Mouse (Mus musculus): Measurements from ENCODE around the gene Sorbs1.

Gene Sorbs1

DNA sequence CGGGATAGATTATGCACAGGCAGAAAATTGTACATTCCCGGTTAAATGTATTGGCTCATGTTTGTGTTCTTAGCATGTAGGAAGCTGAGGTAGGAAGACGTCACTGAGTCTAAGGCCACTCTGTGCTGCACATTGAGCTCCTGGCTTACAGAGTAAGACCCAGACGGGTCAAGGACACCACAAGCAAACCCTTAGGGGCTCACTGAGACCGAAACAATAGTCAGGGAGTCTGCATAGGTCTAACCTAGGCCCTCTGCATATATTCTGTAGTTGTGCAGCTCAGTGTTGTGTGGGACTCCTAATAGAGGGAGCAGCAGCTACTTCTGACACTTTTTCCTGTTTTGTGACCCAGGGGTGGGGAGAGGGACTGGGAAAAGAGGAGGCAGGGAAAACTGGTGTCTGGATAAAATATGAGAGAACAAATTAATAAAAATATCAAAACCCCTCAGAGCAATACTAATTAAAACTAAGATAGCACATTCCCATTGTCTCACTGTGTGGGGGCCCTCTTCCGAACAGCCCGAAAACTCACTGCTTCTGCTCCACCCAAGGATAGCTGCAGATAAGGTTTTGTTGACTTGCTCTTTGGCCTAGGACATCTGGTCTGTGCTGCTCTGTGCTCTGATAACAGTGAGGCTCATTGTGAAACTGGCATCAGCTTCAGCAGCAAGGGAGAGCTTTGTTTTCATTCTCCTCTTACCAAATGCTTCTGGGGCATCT is 216.3 kb downstream of the Sorbs1 start:
- DNase-seq = no peak

DNA sequence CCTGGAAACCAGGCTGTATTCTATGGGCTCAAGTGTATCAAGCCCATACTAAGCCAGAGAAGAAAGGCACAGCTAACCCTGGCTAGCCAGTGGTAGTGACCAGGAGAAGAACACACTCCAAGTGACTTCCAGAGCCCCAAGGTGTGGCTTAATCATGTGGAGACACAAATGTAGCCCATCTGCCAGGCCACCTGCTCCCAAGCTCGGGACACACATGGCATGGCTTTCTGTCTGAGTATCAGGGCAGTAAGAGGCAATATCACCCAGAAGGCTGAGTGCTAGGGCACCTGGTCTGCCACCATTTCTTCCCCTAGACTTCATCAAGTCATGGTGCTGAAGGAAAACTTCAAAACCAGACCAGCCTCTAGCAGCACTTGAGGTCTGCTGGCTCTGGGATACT is 219.3 kb downstream of the Sorbs1 start:
- DNase-seq = peak; percentile 55 to 79

DNA sequence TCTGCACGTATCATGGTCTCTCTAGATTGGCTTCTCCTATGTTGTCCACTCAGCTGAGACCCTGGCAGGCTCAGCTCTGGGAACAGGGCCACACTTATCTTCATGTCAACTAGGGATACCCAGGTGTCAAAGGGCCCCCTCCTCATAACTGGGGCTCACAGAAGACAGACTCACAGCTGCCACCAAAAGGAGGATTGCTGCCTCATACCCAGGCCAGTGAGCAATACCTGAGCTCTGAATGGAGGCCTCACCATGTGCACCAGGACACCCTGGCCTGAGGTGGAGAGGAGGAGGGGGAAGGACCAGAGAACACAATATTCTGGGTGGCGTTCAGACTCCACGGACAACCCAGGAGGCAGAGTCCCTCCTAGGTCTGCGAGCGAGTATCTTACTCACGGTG is 219.8 kb downstream of the Sorbs1 start:
- no peak for DNase-seq

DNA sequence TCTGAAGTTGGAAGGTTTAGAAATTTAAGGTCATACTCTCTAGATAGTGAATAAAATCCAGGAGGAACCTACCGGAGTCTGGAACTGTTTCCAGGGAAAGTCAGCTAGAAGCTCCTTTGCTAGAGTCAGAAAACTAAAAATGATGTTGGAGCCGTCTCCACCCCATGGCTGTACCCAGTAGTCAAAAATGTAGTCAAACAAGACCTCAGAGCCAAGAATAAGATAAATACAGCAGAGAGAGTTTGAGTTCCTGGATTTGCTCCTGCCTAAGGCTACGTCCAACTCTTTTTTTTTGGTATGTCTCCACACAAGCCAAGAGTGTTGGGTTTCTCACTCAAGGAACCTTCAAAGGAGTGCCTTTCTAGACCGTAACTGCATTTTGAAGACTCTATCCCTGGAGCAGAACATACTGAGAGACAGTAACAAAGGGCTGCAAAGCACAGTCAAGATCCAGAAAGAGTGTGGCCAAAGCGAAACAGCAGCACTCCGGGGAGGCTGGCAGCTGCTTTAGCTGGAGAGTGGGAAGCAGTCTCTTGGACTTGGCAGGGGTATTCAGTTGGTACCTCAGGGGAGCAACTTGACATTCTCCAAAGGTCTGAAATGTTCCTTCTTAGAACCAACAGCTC is 223.4 kb downstream of the Sorbs1 start:
- no peak for DNase-seq

DNA sequence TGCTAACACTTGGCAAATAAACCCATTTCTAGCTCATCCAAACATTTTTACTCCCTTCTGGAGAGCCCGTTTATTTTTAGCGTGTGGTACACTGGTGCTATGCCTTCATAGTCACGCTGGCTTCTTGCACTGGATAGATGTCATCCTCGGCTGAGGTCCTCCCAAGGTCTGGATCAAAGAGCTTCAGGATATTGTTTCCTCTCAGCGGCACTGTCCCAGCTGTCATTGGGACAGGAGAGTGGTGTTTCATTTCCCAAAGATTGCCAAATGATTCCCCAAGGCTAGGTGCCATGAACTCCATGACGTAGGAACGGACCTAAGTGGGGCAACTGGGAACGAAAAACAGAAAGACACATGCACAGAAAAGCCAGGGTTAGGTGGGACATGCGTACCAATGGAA is 225.2 kb downstream of the Sorbs1 start:
- no peak for DNase-seq

DNA sequence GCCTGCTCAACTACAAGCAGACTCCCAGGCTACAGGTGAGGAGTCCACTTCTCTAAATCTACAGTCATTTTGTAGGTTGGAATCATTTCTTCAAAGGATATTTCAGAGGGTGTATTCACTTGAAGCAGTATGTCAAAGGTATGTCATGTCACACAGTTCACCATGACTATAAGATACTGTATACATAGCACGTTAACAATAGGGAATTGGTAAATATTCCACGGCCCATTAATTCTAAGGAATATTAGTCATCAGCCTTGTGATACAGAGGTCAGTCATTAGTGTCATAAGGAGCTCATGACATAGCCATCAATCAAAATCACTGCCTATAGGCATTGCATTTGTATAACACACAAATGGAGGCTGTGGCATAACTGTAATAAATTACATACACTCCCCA is 228.9 kb downstream of the Sorbs1 start:
- no peak for DNase-seq

DNA sequence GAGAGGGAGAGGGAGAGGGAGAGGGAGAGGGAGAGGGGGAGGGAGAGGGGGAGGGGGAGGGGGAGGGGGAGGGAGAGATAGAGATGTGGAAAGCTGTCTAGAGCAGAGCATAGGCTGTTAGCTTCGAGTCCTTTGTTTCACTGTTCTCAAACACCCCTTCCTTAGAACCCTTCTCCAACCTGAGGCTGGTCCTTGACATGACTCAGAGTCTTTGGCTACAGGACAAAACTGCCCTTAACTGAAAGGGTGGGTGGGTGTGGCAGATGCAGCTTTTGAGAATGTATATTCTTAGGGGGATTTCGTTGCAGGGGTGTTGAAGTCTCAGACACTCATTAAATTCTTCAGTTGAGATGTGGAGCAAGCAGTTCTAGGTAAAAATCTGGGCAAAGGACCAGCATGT is 230.2 kb downstream of the Sorbs1 start:
- DNase-seq = no peak

DNA sequence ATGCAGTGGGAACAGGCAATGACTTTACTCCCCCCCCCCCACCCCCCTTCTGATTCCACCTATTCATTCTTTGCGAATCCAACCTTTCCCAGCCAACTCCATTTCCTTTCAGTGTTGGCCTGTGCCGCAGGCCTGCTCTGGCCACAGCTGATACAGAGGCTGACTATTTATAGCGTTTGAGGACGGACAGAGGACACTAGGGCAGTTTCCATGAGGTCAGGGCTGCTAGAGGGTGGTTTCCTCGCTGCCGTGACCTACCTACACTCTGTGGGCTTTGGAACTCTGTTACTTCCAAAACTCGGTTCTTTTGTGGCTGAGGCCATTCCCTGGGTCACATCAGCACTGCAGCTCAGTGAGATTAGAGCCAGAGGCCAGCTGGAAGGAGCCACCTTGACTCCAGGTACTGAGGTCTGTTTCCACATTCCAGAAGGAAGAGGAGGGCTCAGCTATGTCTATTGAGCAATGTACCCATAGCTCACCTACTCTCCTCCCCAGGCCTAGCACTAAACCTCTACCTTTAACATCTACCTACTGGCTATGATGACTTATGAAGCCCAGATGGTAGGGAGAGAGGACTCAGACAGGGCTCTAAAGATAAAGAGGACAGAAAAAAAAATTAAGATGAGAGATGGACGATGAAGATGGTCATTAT is 235.1 kb downstream of the Sorbs1 start:
- DNase-seq = no peak

DNA sequence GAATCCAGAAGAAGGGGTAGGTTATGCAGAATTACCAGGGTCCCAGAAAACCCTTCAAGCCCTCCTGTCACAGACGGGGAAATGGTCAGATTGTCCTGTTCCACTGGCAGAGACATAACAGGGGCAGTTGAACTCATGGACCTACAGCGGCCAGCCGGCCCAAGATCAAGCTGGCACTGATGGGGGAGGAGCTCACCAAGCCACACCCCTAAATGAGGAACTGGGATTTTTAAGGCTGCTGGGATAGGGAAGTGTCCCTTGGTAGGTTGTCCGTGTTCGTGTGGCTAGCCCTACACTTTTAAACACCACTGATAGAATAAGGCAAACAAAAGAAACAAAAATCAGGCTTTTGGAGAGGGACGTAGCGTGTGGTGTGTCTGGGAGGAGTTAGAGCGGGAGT is 236.1 kb downstream of the Sorbs1 start:
- no peak for DNase-seq

DNA sequence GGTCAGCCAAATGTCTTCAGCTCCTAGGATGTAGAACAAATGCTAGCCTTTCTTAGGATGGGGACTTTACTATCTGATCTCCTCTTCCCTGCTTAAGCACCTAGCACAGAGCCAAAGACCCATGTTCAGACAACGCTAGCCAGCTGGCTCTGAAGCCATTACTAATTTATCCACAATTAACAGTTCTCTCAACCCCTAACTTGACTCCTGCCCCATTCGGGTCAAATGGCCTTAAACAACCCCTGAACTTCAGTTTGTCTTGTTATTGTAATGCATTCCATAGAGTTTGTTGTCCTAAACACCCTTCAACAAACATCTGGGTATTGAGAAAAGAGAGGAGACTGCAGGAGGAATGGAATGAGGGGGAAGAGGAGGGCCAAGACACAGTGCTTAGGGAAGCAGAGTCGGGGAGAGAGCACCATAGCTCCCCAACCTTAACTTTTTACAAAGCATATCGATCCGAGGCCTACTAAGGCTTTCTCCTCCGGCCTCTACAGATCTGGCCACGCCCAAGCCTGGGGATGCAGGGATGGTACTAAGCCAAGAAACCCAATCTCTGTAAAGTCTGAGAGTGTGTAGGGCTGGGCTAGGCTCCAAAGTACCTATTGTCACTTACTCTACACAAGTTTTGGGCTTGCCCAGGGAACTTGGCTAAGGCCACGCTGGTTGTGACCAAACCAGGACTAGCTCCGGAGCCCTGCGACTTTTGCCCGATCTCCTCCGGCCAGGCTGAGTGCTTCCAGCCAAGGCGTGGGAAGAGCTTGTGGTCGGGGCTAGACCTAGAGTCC is 238.0 kb downstream of the Sorbs1 start:
- no peak for DNase-seq

DNA sequence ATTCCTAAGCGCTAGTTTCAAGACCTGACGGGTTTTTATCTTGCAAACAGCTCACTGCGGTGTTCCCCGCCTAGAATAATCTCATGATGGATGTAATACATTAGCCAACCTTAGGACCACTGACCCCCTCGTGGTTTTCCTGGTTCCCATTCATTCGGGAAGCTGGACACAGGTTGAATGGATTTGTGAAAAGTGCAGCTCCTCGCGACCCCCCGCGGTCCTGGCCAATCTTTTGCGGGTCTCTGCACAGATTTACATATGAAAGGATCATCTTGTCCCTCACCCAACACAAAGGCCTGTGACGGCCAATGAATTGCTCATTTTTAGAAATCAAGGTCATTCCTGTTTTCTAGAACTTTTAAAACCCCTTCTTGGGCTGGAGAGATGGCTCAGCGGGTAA is 240.9 kb downstream of the Sorbs1 start:
- DNase-seq = no peak

DNA sequence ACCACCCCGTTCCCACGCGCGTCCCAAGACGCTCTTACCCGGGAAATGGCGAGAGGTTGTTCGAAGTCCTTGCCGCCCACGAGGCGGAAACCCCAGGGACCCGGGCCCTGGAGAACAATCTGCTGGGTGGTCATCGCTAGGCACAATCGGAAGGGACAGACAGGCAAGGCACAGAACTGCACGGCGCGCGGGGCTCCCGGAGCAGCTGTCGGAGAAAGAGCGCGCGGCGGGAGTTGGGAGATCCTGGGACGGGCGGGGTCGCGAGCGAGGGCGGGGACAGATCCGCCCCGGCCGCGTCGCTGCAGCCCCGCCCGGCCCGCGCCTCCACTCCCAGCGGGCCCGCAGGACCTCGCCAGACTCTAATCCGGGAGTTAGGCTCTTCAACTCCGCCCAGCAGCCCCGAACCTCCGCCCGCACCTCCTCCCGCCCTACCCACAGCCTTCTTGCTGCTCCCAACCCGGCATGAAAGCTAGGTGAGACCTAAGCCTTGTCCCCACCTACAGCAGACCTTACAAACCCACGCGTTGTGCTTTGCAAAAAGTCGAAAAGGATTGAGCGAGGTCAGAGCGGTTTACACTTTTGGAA is 242.2 kb downstream of the Sorbs1 start, which contains the start of gene Pdlim1:
Pdlim1 (minus strand) TSS at position 535 of the 585 bp plus-strand sequence.
- DNase-seq = peak; percentile 59

DNA sequence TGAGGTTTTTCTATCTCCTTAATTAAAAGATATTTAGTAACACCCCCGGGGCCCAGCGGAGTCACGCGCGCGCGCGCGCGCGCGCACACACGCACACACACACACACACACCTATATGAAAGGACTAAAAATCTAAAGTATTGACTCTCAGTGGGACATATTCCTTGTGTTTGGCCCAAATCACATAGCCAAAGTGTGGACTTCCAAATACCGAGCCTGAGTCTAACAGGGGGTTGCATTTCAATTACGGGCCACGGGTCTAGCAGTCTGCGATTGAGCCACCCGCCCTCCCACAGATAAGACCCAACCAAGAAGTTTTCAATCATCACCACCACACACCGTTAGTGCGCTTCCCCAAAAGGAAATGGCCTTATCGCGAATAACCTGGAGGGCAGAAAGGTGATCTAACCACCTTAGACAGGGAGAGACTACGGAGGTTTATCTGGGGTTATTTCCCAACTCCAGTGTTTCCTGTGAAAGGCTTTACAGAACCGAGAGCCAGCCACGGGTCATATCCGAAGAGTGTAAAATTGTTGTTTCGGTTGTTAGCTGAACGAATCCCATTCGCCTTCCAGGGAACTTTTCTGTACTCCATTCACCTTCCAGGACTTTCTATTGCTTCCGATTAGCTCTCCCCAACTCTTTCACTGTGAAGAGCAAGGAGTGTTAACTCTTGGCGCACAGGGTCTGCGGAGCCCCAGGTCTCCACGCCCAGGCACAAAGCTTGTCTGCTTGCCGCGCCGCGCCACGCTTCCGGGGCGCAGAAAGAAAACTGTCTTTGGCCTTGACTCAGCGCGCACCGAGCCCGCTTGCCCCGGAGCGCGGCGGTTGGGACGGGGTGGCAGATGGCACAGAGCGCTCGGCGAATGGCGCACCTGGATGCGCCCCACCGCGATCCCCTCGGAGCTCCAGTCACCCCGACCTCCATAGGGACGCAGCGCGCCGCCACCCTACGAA is 242.9 kb downstream of the Sorbs1 start:
- peak in 1 of 2 experiments; percentile 34 for DNase-seq

DNA sequence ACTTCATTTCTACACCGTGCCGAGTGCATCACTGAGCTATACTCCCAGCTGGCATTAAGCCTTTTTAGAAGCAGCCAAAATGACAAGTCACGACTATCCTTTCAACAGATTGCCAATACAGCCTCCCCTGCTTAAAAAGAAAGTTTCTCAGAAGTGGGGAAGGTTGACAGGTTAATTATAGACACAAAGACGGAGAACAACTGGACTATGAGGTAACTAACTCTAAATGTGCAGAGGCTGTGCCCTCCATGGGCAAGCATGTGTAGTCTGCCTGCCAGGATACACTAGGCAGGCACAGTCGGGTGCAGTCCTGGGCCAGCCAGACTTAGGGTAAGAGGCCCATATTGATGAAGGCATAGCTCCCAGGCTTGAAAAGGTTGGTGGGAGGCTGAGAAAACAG is 244.1 kb downstream of the Sorbs1 start:
- no peak for DNase-seq

DNA sequence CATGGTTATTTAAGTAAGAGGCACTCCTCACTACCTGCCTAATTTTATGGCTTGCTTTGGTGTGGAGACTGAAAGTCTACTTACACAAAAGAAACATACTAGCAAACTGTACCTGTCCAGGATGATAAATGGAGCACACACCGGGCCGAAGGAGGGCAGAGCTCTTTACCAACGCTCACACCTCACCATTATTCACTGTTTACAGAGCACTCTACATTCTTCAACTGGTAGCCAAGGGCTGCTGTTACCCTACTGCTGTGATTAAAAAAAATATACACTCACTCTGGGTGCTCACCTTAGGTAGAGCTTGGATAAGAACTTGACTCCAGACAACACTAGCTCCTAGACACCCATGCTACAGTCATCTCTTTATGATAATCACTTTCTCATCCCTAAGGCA is 245.1 kb downstream of the Sorbs1 start:
- no peak for DNase-seq

DNA sequence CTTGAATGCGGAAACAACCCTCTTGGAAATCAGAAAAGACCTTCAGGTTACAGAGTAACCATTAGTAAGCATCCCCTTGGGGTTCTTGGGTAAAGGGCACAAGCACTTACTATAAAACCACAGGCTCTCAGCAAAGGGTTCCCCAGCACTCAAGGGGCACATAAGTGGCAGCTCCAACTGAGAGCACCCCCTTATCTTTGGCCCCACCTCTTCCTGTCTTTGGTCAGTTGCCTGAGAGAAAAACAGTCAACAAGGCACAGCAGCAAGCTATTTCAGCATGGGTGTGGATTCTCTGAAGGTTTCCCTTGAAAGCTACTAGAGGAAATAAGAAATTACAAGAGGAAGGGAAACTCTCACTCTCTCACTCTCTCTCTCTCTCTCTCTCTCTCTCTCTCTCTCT is 246.2 kb downstream of the Sorbs1 start:
- DNase-seq = no peak

DNA sequence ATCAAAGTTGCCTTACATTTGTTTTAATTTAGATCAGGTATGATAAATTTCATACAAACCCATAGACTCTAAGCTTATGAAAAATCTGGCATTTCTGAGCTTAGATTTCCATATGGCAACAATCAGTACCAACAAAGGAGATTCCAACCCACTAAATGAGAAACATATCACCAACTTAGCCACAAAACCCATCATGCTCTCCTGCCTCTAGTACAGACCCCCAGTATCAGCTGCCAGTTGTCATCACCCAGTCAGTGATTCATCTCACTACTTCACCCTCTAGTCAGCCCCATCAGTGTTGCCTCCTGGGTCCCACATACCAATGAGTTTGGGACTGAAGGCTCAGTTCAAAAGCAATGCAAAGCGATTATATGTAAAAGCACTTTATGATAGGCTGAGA is 254.1 kb downstream of the Sorbs1 start:
- DNase-seq = no peak

DNA sequence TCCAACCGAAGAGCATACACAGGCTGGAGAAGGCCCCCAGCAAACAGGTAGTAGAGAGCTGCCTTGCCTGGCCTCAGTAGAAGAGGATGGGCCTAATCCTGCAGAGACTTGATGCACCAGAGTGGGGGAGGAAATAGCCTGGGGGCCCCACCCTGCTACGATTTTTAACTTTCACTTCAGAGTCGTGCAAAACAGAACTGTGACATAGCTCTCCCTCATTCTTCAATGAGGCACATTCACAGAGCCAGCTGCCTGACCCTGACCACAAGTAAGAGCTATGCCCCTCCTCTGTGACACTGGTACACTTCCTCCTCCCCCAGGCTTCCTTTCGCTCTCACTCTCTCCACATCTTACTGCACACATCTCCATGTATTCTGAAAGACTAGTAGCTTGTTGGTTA is 256.2 kb downstream of the Sorbs1 start:
- no peak for DNase-seq

DNA sequence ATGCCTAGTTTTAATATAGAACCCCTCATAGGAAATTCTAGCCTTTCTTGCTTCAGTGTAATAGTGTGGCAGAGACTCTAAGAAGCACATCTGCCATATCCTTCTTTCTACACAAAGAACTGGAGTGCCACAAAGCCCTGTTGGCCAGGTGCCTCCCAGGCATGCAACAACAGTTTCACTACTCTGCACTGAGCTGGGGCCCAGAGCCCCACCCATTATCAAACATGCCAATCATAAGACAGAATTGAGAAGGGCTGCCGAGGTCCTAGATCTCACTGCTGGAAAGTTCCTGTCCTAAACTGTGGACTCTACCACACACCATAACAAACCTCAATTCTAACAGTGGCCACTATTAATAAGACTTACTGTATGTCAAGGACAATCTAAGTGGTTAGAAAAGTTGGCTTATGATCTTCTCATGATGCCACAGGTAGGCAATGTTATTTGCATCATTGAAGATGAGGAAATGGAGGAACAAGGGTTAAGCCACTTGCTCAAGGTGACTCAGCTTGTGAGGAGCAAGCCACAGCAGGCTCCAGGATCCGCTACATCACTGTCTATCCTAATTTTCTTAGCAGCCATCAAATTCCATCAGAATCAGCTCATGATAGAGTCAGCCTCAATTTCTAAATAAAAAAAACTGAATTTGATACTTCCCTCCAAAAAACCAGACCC is 257.1 kb downstream of the Sorbs1 start:
- no peak for DNase-seq

DNA sequence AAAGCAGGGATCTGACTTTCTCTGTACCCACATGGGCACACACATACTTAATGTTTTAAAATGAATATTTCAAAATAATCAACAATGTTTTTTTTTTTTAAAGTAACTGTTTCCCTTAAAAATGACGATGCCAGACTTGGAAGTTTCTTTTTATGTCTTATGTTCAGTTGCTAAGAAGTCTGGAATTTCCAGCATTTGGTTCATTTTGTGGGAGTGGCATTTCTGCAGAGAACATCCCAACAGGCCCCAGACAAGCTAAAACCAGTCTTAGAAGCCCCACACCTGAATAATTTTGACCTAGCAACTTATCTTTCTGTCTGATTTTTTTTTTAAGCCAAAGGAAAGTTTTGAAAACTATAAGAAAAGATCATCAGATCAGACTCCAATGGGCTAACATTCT is 258.0 kb downstream of the Sorbs1 start:
- DNase-seq = no peak

DNA sequence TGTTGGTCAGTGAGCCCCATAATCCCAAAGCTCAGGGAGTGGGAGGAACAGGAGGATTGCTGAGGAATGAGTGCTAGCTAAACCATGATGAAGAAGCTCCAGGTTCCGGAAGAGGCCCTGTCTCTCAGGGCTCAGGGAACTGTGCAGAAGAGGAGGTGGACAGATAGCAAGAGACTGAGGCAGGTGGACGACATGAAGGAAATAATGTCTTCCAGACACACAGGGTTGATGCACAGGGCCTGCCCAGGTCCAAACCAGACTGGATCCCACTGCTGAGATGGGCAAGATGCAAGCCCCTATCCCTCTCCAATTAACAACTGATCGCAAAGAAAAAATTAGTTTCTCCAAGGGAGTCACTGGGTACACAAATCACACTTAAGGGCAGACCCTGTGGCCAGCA is 258.8 kb downstream of the Sorbs1 start:
- no peak for DNase-seq

Measured in cerebellum, postnatal 14 days (tissue).